Mouse (Mus musculus) skeletal muscle tissue, adult 2 months (tissue): ENCODE measurements around the gene St7l.

Source experiments
- DNase-seq: peaks from one replicate; pipeline ENCODE4 v3.0.0-alpha.2; 2012; ENCODE audit warnings: low read depth, low spot score

St7l gene

DNA sequence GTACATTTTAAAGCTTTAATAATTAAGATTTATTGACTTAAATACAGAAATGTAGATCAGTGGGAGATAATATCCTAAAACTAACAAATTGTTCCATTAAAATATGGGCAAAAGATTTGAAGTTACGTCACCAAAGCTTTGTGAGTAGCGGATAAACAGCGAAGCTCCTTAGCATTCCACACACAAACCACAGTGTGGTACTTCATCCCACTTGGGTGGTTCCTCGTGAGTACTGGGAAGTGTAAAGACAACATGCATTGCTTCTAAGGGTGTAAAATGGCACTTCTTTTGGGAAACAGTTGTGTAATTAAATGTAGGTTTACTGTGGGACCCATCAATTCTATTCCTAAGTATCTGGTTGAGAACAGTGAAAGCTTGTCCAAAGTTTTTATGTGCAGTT is 37.3 kb downstream of the St7l start:
- DNase-seq = no peak

DNA sequence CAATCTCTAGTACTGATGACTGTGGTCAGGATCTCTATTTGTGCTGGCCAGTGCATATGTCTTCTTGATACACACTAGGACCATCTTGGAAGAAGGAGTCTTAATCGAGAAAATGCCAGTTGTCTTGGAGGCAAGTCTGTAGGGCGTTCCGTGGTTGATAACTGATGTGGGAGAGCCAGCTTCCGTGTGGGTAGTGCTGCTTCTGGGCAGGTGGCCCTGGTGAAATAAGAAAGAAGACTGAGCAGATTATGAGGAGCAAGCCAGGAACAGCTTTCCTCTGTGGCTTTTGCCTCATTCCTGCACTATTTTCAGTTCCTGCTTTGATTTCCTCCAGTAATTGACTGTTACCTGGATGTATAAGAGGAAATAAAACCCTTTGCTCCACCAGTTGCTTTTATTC is 41.6 kb downstream of the St7l start:
- DNase-seq = no peak

DNA sequence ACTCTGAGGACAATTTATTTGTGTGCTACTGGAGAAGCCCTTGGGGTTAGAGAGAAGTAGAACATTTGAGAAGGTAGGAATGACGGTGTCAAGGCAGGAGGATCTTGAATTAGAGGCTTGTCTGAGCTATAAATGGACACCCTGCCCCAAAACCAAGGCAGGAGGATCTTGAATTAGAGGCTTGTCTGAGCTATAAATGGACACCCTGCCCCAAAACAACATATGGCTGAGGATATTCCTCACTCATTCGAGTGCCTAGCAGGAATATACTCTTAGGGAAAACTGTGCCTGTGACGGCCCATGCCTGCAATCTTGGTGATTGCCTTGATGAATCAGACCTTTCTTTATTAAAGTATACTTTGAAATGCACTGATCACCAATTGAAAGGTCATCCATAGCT is 42.2 kb downstream of the St7l start:
- peak; percentile 25 for DNase-seq

DNA sequence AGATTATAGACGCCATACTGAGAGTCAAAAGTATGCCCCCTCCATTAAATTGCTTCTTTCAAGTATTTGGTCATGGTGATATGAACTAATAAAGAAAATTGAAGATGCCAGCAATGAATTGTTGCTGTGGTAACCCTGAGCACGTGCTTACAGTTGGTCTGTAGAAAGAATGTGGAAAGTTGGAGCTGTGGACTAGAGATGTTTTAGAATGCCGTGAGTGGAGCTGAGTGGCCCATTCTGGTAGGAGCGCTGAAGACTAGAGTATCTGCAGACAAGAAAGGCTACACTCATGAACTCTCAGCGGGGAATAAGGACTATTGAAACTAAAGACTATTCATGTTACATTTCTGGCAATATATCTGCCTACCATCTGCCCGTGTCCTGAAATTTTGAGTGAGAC is 45.4 kb downstream of the St7l start:
- no peak for DNase-seq

DNA sequence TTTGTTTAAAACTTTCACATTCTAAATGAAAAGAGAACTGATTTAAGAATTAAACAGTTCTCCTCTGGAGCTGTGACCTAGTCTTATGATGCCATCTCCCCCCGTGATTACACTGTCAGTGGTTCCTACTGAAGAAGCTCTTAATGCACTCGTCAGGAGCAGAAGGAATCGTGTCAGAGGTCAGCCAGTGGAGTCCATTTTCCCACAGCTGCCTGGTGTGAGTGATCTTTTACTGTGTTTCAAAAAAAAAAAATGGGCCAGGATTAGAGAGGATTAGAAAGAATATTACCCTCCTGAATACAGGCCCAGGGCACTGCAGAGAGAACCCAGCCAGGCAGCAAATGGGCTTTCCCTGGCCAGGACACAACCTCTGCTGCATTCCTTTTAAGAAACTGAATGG is 51.2 kb downstream of the St7l start:
- DNase-seq = no peak

DNA sequence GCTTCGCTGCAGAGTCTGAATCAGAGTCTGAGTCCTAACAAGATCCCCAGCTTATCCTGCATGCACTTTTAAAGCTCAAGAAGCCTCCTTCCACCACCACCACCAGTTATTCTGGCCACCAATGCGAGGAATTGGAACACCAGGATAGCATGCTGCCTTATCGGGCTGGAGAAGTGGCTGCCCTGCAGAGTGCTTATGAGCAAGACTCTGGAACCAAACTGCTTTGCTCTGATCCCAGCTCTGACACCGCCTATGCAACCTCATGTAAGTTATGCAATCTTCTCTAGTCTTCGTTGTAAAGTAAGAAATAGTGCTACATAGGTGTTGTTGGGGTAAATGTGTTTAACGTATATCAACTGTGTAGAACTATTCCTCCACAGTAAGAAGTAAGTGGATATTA is 65.6 kb downstream of the St7l start:
- DNase-seq = no peak

DNA sequence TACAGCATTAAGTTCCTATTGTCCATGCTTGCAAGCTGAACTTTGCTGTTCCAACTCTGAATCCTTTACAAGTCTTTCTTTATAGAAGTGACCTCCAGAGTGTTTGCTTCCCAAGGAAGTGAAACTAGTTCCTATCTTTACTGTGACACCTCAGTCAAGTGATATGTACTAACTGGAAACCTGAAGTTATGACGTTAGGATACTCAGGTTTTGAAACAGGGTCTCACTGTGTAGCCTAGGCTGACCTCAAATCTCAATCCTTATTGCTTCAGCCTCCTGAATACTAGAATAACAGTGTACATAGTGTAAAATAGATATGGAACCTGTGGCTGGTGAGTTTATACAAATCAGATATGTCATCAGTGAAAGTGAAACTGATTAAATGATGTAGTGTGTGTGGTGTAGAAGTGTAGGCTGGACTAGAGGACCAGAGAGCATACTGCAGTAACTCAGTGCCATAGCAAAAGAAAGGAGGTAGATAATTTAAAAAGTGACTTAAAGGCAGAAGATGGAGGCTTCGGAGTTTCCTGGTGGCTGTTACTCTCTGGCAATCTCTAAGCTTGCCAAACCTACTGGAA is 74.0 kb downstream of the St7l start:
- DNase-seq = no peak

DNA sequence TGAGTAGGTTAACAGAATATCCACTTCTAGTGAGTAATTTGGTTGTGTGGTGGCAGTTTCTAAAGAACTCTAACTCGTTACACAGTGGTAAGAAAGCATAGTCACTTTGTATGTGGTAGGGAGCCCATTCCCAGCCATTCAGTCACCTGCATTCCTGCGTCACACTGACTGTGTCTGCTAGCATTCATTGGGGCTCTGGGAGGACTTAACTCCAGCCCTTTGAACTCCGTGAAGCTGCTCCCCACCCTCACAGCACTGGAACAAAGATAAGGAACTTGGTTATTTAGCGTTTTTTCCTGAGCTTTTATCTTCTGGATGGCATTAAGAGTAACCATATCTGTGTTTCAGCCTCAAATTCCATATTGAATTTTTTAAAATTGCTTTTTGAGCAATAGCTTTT is 74.5 kb downstream of the St7l start:
- DNase-seq = no peak

DNA sequence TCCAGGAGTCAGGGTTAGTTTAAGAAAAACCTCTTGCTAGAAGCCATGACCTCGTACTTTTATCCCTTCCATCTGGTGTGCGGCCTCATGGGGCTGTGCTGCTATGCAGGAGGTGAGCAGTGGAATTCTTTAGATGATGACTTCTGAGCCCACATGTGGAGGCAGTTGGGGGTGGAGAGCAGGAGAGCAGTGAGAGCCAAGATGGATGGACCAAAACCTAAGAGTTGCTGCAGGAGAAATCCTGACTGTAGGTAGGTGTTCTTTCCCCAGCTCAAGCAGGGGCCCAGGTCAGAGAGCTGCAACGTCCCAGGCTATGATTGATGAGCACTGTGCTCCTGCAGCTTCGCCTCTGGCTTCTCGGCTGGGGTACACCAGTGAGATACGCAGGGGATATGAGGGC is 76.9 kb downstream of the St7l start:
- no peak for DNase-seq

DNA sequence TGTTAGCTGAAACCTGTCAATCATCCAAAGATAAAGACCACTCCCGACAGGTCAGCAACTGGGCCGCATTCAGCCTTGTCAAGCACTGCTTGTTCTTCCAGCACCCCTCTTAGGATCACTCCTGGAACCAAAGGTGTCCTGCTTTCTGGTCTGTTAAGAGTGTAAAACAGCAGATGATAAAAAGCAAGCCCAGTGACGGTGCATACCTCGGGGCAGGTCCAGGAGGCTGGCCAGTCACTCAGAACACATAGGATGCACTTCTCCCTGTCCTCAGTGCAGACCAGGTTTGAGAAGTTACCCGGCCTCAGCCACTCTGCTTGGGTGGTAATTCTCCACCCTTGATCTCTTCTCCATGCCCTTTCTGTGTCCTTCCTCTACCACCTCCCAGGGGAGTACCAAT is 78.9 kb downstream of the St7l start:
- DNase-seq = no peak

DNA sequence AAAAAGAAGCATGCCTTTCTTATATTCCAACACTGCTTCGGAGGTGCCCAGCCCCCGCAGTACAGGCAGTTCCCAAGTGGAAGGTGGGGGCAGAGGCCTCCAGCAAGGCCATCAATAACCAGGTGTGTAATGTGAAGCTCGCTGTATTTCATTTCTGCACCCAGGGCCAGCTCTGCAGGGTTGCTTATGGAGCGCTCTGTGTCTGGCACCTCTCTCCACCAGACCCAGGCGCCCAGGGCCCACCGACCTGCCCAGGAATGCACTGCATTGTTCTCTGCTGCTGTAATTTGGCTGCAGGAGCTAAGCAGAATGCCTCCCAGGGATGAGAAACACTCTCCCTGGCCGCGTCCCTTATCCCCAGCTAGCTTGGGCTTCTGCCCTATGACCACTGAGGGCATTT is 79.5 kb downstream of the St7l start:
- DNase-seq = no peak

DNA sequence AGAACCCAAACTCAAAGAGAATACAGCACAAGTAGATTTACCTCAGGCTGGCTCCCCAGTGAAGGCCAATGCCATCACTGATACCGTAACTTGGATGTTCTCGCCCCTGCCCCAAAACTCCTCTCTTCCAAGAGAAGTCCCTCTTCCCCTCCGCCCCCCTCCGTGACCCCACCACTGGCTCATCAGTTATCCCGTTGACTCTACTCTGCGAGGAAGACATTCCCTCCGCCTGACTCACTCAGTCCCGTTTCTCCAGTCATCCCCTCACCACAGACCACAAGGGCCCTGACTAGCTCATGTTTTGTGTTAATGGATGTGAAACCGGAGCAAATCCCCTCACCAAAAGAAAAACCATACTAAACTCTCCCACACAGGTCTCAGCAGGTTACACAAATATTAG is 81.1 kb downstream of the St7l start:
- DNase-seq = no peak

DNA sequence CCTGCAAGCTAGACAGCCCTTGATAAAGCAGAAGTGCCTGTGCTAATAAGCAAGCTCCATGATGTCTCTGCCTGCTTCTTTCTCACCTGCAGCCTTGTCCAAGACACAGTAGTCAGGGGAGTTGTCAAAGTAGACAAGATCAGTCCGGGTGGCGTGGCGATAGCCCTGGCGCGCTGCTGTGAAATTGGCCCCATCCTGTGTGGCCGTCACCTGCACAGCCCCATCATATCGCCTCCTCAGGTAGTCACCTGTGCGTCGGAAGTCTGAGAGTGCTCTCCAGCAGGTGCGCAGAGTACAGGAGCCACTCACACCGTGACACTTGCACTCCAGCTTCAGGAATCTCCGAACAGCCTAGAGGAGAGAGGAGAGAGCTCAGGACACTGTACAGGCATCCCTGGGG is 87.1 kb downstream of the St7l start:
- no peak for DNase-seq

DNA sequence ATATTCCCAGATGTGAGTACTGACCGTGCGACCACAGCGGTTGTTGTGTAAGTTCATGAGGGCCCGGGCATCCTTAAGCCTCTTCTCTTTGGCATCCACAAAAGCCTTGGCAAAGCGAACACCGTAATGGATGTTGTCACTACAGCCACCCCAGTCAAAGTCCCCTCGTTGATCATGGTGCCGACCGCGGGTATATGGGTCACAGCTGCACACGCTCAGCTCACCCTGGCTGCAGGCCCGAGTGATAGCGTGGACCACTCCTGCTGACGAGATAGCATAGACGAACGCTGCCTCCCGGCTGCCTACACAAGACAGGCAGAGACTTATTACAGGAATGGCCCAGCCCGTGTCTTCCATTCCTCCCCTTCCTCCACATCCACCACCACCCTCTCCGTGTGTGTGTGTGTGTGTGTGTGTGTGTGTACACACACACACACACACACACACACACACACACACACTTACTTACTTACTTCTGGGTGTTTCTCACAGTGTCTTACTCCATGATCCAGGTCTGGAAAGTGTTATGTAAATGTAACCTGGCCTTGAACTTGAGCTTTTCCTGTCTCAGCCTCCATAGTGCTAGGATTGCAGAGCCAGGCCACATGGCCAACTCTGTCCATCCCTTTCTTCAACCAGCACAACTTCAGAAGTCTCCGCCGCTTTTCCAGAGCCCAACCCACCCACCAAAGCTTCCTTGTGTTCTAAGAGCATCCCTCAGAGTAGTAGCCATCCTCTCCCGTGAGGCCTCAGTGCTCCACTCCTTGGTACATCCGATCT is 89.3 kb downstream of the St7l start:
- DNase-seq = no peak

DNA sequence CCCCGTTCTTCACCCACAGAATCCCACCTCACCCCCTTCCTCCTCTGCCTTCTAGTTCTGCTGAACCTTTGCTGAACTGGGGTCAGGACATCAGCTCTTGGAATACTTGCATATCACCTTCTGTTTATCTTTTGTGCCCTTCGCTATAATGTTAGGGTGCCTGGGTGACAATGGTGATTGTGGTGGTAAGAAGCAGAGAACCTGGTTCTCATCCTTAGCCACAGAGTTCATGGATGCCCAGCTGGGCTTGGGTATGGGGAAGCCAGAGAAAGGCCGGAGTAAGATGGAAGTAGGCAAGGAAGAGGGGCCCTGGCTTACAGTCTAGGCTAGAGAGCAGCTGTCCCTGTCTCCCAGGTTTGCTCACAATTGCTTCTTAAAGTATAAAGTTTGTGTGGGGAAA is 90.3 kb downstream of the St7l start:
- DNase-seq = no peak

DNA sequence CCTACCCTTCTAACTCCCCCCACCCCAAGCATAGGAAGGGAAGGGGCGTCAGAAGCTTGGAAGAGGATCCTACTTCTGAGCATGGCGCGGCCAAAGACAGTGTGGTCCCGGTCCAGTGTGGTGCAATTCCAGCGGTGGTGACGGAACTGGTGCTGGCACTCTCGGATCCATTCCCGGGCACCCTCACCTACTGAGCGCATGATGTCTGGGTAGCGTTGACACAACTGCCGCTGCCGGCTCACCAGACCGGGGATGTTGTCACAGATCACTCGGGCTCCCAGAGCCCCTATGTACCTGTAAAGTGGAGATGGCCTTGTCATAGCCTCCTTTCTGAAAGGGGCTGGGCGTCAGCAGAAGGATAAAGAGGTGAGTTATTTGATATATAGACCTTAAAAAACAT is 90.7 kb downstream of the St7l start:
- DNase-seq = no peak

DNA sequence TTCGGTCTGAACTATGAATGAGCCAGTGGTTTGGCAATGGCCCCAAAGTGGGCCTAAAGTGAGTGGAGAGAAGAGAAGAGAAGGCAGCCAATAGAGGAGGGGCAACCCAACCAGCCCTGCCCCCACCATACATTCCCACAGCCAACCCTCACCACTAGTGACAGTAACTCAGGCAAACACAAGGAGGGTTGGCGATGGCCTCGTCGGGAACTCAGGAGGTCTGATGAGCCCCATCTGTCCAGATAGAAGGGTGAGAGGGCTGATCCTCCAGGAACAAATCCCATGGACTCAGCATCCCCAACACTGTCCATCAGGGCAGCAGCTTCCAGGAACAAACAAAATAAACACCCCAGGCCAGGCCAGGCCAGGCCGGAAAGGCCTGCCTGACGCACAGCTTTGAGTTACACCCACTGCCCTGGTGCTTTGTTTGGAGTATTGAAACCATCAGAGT is 92.4 kb downstream of the St7l start:
- DNase-seq = no peak

DNA sequence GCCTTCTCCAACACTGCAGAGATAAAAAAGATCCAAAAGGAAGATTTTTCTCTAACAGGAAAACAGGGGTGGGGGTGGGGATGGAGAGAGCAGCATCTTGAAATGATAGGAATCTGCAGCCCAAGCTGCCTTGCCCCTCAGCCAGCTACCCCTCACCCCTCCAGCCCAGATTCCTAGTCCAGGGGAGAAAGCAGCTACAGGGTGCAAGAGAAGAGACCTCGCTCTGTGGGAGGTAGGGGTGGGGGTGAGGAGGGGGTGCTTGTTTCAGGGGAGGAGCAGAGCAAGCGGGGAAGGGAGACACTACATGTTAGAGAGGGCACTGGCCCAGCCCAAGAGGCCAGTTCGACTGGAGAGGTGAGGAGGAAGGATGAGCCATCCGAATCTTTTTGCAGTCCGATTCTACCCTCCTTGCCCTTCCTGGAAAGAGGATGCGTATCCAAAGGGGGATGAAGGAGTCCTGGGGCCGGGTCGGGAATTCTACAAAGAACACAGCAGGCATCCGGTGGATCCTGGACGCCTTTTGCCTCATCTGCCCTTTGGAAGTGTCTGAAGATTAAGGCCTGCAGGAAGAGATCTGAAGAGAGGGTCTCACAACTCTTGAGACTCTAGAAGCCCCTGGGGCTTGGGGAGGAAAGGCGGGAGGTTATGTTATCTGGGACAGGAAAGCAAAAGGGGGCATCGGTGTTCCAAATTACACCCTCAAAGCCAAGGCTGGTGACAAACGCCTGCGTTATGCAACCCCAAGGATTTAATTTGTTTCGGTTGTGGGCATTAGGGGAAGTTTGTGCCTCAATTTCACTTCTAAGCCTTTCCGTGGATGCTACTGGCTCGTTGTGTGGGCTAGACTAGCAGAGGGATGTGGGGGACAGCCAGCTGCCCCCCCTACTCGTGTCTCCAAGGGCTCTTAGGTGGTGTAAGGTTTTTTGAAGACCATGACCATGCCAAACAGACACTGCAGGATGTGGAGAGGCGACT is 96.5 kb downstream of the St7l start:
- no peak for DNase-seq

DNA sequence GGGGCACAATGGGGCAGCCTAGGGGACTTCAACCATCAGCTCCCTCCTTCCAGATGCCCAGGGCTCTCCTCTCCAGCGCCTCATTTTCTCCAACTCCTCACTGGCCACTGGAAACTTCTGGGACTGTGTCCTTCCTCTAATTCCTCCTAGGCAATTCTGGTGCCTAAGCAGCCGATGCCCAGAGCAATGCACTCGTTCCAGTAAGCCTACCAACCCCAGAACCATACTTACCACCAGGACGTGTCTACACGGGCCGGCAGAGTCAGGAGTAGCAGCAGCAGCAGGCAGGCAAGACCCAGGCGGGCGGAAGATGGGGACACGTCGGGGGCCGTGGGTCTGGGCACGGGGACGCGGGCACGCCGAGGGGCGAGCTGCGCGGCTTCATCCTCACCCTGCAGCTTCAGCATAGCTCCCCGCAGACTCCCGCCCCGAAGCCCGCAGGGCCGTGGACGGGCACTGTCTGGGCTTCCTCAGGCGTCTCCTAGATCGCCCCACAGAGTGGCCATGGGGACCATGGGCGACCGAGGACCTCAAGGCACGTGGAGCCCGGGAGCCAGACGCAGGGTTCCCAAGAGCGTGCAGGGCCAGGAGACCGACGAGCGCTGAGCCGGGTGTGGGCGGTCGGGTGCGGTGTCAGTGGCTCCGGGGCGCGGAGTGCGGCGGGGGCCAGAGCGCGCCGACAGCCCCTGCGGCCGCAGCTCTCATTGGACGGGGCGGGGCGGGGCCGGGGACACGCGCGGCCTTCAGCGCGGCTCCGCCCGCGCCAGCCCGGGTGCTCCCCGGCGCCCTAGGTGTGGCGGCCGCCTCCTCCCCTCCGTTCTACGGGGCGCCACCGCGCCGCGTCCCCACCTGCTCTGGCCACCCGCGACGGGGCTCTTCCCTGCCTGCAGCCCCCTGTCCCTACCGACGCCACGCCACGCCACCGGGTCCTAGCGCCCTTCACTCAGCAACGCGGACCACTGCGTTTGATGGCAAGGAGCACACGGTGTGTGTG is 97.6 kb downstream of the St7l start, which contains the start of gene Wnt2b:
Wnt2b (minus strand) TSS at position 856 of the 994 bp plus-strand sequence.
- DNase-seq = no peak

DNA sequence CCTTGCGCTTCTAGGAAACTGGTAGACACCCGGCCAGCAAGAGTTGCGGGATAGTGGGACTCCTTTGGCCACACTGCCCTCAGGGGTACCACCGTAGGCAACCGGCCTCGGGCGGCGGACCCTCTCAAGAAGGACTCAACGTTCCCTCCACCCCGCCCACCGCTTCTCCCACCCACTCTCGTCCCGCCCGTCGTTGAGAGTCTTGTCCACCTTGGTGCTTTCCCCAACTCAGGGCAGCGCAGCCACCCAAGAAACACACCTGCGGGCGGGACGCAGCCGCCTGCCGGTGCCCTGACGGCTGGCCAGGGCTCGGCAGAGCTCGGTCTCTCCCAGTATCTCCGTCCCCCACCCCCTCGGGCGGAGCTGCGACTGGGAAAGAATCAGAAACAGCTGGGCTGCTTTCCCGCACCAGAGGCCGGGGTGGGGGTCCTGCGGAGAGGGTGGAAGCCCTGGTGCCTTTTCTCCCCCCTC is 98.4 kb downstream of the St7l start:
- no peak for DNase-seq

DNA sequence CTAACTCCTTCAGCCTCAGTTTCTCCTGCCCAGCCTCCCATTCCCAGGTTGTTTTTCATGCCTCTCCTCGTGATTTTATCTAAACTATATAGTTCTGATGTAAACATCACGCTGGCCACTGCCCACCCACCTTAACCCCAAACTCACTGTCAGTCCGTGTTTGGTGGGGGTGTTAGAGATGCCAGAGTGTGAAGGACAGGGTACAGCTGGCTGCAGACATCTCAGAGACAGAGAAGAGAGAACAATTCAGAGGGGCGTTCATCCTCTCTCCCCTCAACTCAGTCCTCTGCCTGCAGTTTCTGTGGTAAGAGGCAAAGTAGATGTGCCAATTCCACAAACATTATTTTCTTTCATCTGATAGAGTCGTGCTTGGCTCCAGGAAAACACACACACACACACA is 99.1 kb downstream of the St7l start:
- no peak for DNase-seq
